ENCODE assay signal across 8 mouse cellular contexts in the genomic region with DNA sequence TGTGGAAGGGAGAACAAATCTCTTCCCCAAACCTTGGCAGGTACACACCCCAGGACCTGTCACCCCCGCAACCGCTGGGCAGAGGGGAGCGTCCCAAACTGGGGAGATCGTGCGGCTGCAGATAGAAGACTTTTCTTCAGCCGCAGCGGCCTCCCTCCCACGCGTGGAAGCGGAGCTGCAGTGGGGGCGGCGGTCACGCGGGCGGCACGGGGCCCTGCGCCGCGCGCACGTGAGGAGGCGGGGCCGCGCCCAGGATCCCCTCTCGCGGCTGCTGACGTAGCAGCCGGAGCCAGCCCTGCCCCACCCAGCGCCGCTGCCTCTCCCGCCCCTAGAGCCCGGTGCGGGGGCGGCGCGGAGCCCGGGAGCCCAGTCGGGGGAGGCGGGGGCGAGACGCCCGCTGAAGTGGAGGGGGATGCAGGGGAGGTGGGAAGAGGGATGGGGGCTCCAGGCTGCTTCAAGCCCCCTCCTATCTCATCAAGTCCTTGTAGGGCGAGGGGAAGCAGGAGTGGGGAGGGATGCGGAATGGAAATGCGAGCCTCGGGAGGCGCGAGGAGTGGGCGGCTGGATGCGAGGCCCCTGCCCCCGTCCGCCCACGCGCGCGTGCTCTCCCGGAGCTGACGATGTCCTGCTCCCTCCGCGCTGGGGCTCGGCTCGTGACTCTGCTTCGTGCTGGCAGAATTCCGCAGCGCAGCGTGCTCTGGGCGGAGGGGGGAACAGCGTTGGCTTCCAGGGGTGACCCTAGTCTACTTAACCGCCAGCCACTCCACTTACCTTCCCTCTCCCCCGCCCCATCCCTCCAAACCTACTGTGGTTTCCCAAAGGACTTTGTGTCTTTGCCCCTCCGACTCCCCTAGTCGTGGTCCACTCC.
DNase-seq lines count a peak whose midpoint lies in the region; ATAC-seq and TF ChIP-seq lines count a peak whose summit lies in the region.

No protein-coding gene starts in this region.

- H3K27ac ChIP-seq in hindbrain, embryonic 12.5 days = no peak overlapping the region
- no peak overlapping the region for H3K27ac ChIP-seq in lung, postnatal 0 days (ENCODE audit: low read length)

- H3K4me1 ChIP-seq in G1E (ENCODE audit: insufficient read depth, low read depth, low read length) = peaks cover 21% of the 10 kb centered on the region
- no peaks in the 10 kb centered on the region for H3K4me1 ChIP-seq in hindbrain, embryonic 12.5 days
- no peaks in the 10 kb centered on the region; the same call in 1 of the 2 replicates for H3K4me1 ChIP-seq in lung, postnatal 0 days (ENCODE audit: insufficient read depth, low read depth, low read length)

- peak; percentile 81 for ATAC-seq in G1E (ENCODE audit: extremely low read depth, insufficient number of reproducible peaks, low FRiP score, poor library complexity, severe bottlenecking)
- peak; percentile 87 for ATAC-seq in hindbrain, embryonic 12.5 days (ENCODE audit: low FRiP score)
- peak; percentile 91 for ATAC-seq in lung, postnatal 0 days

- peak; percentile 82 for DNase-seq in G1E (ENCODE audit: low spot score)
- DNase-seq in cerebellum, adult 8-10 months = peak; percentile 90
- DNase-seq in frontal cortex, postnatal 14 days (ENCODE audit: low spot score in 2 of 2) = peak; percentile 75 to 80
- peak; percentile 86 for DNase-seq in layer of hippocampus, postnatal 14 days (ENCODE audit: low spot score in 2 of 2)
- peak; percentile 65 for DNase-seq in lung, postnatal 0 days (ENCODE audit: low spot score)
- DNase-seq in ovary, postnatal 36 days (ENCODE audit: low spot score) = peak; percentile 81
- DNase-seq in thymus, postnatal 14 days = peak; percentile 77

- H3K4me3 ChIP-seq in G1E (ENCODE audit: low read depth, low read length) = peak overlapping the region; percentile 72
- peak overlapping the region; percentile 56 for H3K4me3 ChIP-seq in hindbrain, embryonic 12.5 days
- H3K4me3 ChIP-seq in lung, postnatal 0 days (ENCODE audit: low read depth, low read length) = peak overlapping the region; percentile 51

- no peak for TF ChIP-seq CTCF in G1E (IDR thresholded peaks at IDR 0.05; ENCODE audit: low read depth, low read length)
- no peak for TF ChIP-seq CTCF in lung, postnatal 0 days (IDR thresholded peaks at IDR 0.05)

- H3K9me3 ChIP-seq in G1E (replicated peaks) = no peaks in the 10 kb centered on the region
- no peaks in the 10 kb centered on the region for H3K9me3 ChIP-seq in hindbrain, embryonic 12.5 days (replicated peaks)
- no peaks in the 10 kb centered on the region for H3K9me3 ChIP-seq in lung, postnatal 0 days (ENCODE audit: low read length)

- under 1% methylated on average over 65 of the region's 72 CpGs for WGBS in hindbrain, embryonic 12.5 days
- WGBS in lung, postnatal 0 days = under 1% methylated on average over 50 of the region's 72 CpGs

- peak overlapping the region; percentile 94 for H3K4me2 ChIP-seq in hindbrain, embryonic 12.5 days (replicated peaks)
- H3K4me2 ChIP-seq in lung, postnatal 0 days (replicated peaks; ENCODE audit: low read depth, low read length) = peak overlapping the region; percentile 99

- TF ChIP-seq EP300 in lung, postnatal 0 days (IDR thresholded peaks at IDR 0.05) = no peak

- peak overlapping the region; percentile 71 for H3K9ac ChIP-seq in hindbrain, embryonic 12.5 days
- H3K9ac ChIP-seq in lung, postnatal 0 days (replicated peaks; ENCODE audit: low read depth) = peak overlapping the region; percentile 26; the same call in 1 of the 2 replicates

- H3K36me3 ChIP-seq in G1E (replicated peaks) = no peaks in the 10 kb centered on the region
- no peaks in the 10 kb centered on the region for H3K36me3 ChIP-seq in hindbrain, embryonic 12.5 days
- no peaks in the 10 kb centered on the region for H3K36me3 ChIP-seq in lung, postnatal 0 days (ENCODE audit: insufficient read depth, low read length)

- H3K27me3 ChIP-seq in G1E (ENCODE audit: insufficient read depth, low read length) = peaks cover 38% of the 10 kb centered on the region
- H3K27me3 ChIP-seq in hindbrain, embryonic 12.5 days = peaks cover 43% of the 10 kb centered on the region
- H3K27me3 ChIP-seq in lung, postnatal 0 days (replicated peaks; ENCODE audit: insufficient read depth, low read length) = 0 out of 2 replicates have a peak, but pooled peaks cover 3% of the 10 kb centered on the region
